ENCODE assay signal across 8 mouse cellular contexts in the genomic region with DNA sequence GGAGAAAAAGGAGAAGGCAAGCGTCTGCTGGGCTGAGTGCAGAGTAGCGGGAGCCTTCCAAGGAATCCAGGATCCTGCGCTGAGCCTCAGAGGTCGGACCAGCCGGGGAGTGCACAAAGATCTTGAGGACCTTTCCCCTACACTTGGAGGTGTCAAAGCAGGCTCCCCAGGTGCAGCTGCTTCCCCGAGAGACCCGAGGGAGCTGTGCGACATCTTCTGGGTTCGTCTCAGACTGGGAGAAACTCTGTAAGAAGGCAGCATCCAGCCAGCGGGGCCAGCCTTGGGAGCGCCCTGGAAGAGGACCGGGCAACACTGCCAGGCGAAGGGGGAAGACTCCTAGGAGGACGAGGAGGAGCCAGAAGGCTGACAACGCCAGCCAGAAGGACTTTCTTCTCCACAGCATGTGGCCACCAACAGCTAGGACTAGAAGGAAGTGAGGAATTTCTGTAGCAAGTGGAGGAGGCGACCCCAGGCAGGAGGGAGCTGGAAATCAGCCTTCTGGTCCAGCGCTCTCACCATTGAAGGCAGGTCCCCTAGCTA. TPM values are rescaled to one million over a fixed set of nuclear protein-coding genes. Genes with fewer than 3 reads are reported as not detected.
DNase-seq lines count a peak whose midpoint lies in the region; ATAC-seq and TF ChIP-seq lines count a peak whose summit lies in the region.

No protein-coding gene starts in this region.

- H3K27me3 ChIP-seq in kidney, embryonic 15.5 days: peaks cover 60% of the 10 kb centered on the region
- peaks cover 18% of the 10 kb centered on the region for H3K27me3 ChIP-seq in heart, embryonic 16.5 days (ENCODE audit: control insufficient read depth, insufficient read depth, low read length)
- H3K27me3 ChIP-seq in liver, embryonic 15.5 days: peaks cover 68% of the 10 kb centered on the region

- DNase-seq in kidney, adult 8-10 months: no peak
- DNase-seq in natural killer cell, adult 2 months (ENCODE audit: low spot score in 2 of 2): no peak
- DNase-seq in frontal cortex, postnatal 25 days (ENCODE audit: low spot score in 2 of 2): no peak
- DNase-seq in adrenal gland, postnatal 36 days: no peak

- WGBS in kidney, embryonic 15.5 days: 1% methylated on average over 17 of the region's 17 CpGs
- 2% methylated on average over 17 of the region's 17 CpGs for WGBS in heart, embryonic 16.5 days
- 2% methylated on average over 17 of the region's 17 CpGs for WGBS in liver, embryonic 15.5 days (ENCODE audit: insufficient replicate concordance)

- no peak overlapping the region for H3K27ac ChIP-seq in kidney, embryonic 15.5 days
- peak overlapping the region; percentile 73 for H3K27ac ChIP-seq in cortical plate, adult 2 months (ENCODE audit: insufficient read depth, low read length)
- H3K27ac ChIP-seq in heart, embryonic 16.5 days (ENCODE audit: low read length): no peak overlapping the region
- no peak overlapping the region for H3K27ac ChIP-seq in liver, embryonic 15.5 days (replicated peaks)

- no peaks in the 10 kb centered on the region for H3K36me3 ChIP-seq in kidney, embryonic 15.5 days
- H3K36me3 ChIP-seq in heart, embryonic 16.5 days (ENCODE audit: control insufficient read depth, insufficient read depth): no peaks in the 10 kb centered on the region
- H3K36me3 ChIP-seq in liver, embryonic 15.5 days (replicated peaks): no peaks in the 10 kb centered on the region

- TF ChIP-seq POLR2A in cortical plate, adult 2 months (IDR thresholded peaks at IDR 0.05; ENCODE audit: extremely low read depth, insufficient read depth, low read length): no peak

- H3K9ac ChIP-seq in kidney, embryonic 15.5 days: no peak overlapping the region
- peak overlapping the region; percentile 60 for H3K9ac ChIP-seq in heart, embryonic 16.5 days (ENCODE audit: low read length)
- no peak overlapping the region for H3K9ac ChIP-seq in liver, embryonic 15.5 days

- peaks cover 21% of the 10 kb centered on the region for H3K4me1 ChIP-seq in kidney, embryonic 15.5 days
- H3K4me1 ChIP-seq in cortical plate, adult 2 months (ENCODE audit: control insufficient read depth, insufficient read depth, low read length): 0 out of 2 replicates have a peak, but pooled peaks cover 2% of the 10 kb centered on the region
- peaks cover 17% of the 10 kb centered on the region for H3K4me1 ChIP-seq in heart, embryonic 16.5 days (ENCODE audit: control insufficient read depth, insufficient read depth, low read length)
- H3K4me1 ChIP-seq in liver, embryonic 15.5 days (replicated peaks): peaks cover 21% of the 10 kb centered on the region

- H3K9me3 ChIP-seq in kidney, embryonic 15.5 days (replicated peaks): no peaks in the 10 kb centered on the region
- no peaks in the 10 kb centered on the region for H3K9me3 ChIP-seq in heart, embryonic 16.5 days (replicated peaks; ENCODE audit: control insufficient read depth, low read length)
- H3K9me3 ChIP-seq in liver, embryonic 15.5 days (replicated peaks): no peaks in the 10 kb centered on the region

- peak overlapping the region; percentile 83 for H3K4me2 ChIP-seq in kidney, embryonic 15.5 days
- peak overlapping the region; percentile 93 for H3K4me2 ChIP-seq in heart, embryonic 16.5 days (ENCODE audit: low read depth, low read length)
- H3K4me2 ChIP-seq in liver, embryonic 15.5 days: peak overlapping the region; percentile 70; the same call in 1 of the 2 replicates

- peak overlapping the region; percentile 45 for H3K4me3 ChIP-seq in kidney, embryonic 15.5 days (replicated peaks)
- peak overlapping the region; percentile 93 for H3K4me3 ChIP-seq in cortical plate, adult 2 months (ENCODE audit: insufficient read depth, low read length)
- H3K4me3 ChIP-seq in heart, embryonic 16.5 days (ENCODE audit: low read length): peak overlapping the region; percentile 62
- no peak overlapping the region for H3K4me3 ChIP-seq in liver, embryonic 15.5 days (replicated peaks)

- no peak for TF ChIP-seq CTCF in cortical plate, adult 2 months (IDR thresholded peaks at IDR 0.05; ENCODE audit: extremely low read depth, insufficient read depth, low read length)

- no peak for ATAC-seq in kidney, embryonic 15.5 days (replicated peaks; ENCODE audit: low FRiP score)
- no peak for ATAC-seq in heart, embryonic 16.5 days (replicated peaks; ENCODE audit: extremely low read depth, insufficient read depth, low FRiP score)
- ATAC-seq in liver, embryonic 15.5 days (ENCODE audit: insufficient read depth): no peak

RNA-seq across cellular contexts. Expression of a gene that starts 12.3 kb away (rescaled TPM):
- 0.33 and 0.53 TPM in 2 replicates for polyA plus RNA-seq in kidney, embryonic 15.5 days (2015; fragmentation: Nextera tagmentation; extraction: Ambion mirVana)
- polyA plus RNA-seq in cortical plate, adult 2 months (2012; rRNA removed): 49.2 and 52.7 TPM in 2 replicates
- polyA plus RNA-seq in heart, embryonic 16.5 days (2015; fragmentation: Nextera tagmentation; extraction: Ambion mirVana): 2.6 and 2.8 TPM in 2 replicates
- 0.09 and 0.22 TPM in 2 replicates for polyA plus RNA-seq in liver, embryonic 15.5 days (2015; fragmentation: Nextera tagmentation; extraction: Ambion mirVana)
- total RNA-seq in adrenal gland, postnatal 36 days (2021): 1 to 10 TPM; 1.7 to 2.3 TPM

RNA-seq across cellular contexts. Expression of a gene that starts 24.7 kb away (rescaled TPM):
- polyA plus RNA-seq in kidney, embryonic 15.5 days (2015; fragmentation: Nextera tagmentation; extraction: Ambion mirVana): 14.0 and 15.7 TPM in 2 replicates
- 8.9 and 9.3 TPM in 2 replicates for polyA plus RNA-seq in cortical plate, adult 2 months (2012; rRNA removed)
- 9.6 and 10.5 TPM in 2 replicates for polyA plus RNA-seq in heart, embryonic 16.5 days (2015; fragmentation: Nextera tagmentation; extraction: Ambion mirVana)
- polyA plus RNA-seq in liver, embryonic 15.5 days (2015; fragmentation: Nextera tagmentation; extraction: Ambion mirVana): 5.4 and 6.8 TPM in 2 replicates
- total RNA-seq in adrenal gland, postnatal 36 days (2021): 10 to 100 TPM; 14.7 to 16.0 TPM

RNA-seq across cellular contexts. Expression of a gene that starts 28.4 kb away (rescaled TPM):
- 0.73 and 1.1 TPM in 2 replicates for polyA plus RNA-seq in kidney, embryonic 15.5 days (2015; fragmentation: Nextera tagmentation; extraction: Ambion mirVana)
- 0.02 and 0.06 TPM in 2 replicates for polyA plus RNA-seq in cortical plate, adult 2 months (2012; rRNA removed)
- 0.21 and 0.42 TPM in 2 replicates for polyA plus RNA-seq in heart, embryonic 16.5 days (2015; fragmentation: Nextera tagmentation; extraction: Ambion mirVana)
- polyA plus RNA-seq in liver, embryonic 15.5 days (2015; fragmentation: Nextera tagmentation; extraction: Ambion mirVana): 0.06 TPM in 1 of 2 replicates, not detected in the other
- total RNA-seq in adrenal gland, postnatal 36 days (2021): 10 to 100 TPM; 21.6 to 41.1 TPM

RNA-seq across cellular contexts. Expression of a gene that starts 56.5 kb away (rescaled TPM):
- 3.7 and 4.4 TPM in 2 replicates for polyA plus RNA-seq in kidney, embryonic 15.5 days (2015; fragmentation: Nextera tagmentation; extraction: Ambion mirVana)
- polyA plus RNA-seq in cortical plate, adult 2 months (2012; rRNA removed): 0.17 and 0.19 TPM in 2 replicates
- polyA plus RNA-seq in heart, embryonic 16.5 days (2015; fragmentation: Nextera tagmentation; extraction: Ambion mirVana): 175 and 177 TPM in 2 replicates
- polyA plus RNA-seq in liver, embryonic 15.5 days (2015; fragmentation: Nextera tagmentation; extraction: Ambion mirVana): 0.24 and 0.31 TPM in 2 replicates
- not detected for total RNA-seq in adrenal gland, postnatal 36 days (2021)

Comparison
In these comparisons a context has a peak if more than half of its experiments do, and no peak if none do; other contexts are left out.
1. RNA of a gene that starts 12.3 kb away (polyA plus RNA-seq): 49.2 to 52.7 TPM in cortical plate, adult 2 months; 2.6 to 2.8 TPM in heart, embryonic 16.5 days, 0.33 to 0.53 TPM in kidney, embryonic 15.5 days and 0.09 to 0.22 TPM in liver, embryonic 15.5 days; every median in the first group is over 10 times any median in the second.
2. Peak in every context shown above with its lines, with median percentiles within 50 percentile points of each other: H3K4me2 ChIP-seq.